Mouse (Mus musculus) heart, adult 11 months (tissue): ENCODE measurements around the gene E130114P18Rik.

Experiments used
- DNase-seq: peaks from one replicate; pipeline ENCODE4 v3.0.0; 2022

E130114P18Rik gene

DNA sequence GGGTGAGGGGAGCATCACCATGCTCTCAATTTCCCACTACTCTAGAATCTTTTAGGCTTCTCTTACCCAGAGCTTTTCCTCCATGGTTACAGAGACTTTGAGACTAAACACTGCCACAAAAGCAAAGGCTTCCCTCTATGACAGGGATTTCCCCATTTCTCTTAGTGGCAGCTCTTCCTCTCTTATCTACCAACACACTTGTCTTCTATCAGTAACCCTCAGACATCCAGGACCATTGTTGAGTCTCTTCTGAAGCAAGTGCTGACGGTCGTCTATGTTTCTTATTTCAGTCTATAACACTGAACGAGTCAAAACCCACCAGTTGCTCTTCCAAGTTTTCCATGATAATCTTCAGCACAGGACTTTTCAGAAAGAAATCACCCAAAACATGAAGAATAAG lies 137.5 kb downstream of the E130114P18Rik start:
- no peak for DNase-seq

DNA sequence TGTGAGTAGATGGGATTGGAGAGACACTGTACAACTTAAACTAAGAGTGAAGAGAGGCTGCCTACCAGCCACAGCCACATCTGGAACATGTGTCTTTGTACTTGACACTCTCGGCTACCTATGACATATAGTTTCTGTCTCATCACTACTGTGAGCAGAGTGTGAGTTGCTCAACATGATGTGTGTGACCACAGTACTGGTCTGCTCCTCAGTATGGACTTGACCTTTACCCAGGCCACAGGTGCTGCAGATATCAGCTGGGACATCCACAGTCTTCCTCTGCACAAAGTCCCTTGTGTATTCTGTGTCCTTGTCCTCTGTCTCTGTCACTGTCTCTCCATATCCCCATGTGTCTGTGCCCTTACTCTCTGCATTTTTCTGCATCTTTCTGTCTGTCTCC lies 141.3 kb downstream of the E130114P18Rik start:
- no peak for DNase-seq

DNA sequence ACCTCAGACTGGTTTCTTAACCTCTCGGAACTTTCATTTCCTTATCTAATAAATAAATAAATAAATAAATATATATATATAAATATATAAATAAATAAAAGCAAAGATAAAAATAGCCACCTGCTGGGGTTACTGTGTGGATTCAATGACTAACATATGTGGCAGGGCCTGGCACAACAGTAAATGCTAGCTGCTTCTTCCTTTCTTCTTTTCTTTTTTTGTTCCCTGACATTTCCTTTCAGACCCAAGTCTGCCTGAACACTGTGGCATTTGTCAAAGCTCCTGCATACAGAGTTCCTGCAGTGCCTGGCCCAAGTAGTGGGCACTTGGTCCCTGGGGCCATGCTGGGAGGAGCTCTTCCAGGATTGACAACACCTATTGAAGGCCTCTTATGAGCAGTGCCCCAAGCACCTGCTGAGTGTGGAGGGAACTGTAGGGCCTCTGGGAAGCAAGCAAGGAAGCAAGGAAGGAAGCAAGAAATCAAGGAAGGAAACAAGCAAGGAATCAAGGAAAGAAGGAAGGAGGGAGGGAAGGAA lies 142.1 kb downstream of the E130114P18Rik start:
- no peak for DNase-seq

DNA sequence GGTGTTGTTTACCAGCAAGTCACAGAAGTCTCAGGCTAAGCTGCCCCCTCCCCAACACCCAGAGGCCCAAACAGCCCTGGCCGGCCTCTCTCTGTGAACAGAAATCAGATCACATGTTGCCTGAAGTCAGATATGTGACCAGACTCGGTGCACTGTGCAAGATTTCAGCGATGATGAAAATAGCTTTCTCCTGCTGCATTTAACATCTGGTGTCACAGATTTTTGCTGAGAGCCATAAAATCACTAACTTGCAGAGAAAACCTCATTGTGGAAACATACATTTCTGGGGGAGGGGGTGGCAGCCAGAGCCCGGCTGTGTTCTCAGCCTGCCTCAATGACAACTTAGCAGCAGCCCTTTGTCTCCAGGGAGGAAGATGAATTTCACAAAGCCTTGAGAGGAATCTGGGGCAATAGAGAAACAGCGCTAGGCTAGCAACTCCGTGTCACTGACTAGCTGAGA lies 142.6 kb downstream of the E130114P18Rik start:
- no peak for DNase-seq

GRCm38 (mm10) chr4:97628881-97629605 lies 148.8 kb downstream of the E130114P18Rik start:
- no peak for DNase-seq

GRCm38 (mm10) chr4:97626002-97626720 lies 151.7 kb downstream of the E130114P18Rik start:
- DNase-seq: peak; percentile 81

- DNase-seq: no peak
Measured at GRCm38 (mm10) chr4:97623165-97623564, 154.7 kb downstream of the E130114P18Rik start.

DNA sequence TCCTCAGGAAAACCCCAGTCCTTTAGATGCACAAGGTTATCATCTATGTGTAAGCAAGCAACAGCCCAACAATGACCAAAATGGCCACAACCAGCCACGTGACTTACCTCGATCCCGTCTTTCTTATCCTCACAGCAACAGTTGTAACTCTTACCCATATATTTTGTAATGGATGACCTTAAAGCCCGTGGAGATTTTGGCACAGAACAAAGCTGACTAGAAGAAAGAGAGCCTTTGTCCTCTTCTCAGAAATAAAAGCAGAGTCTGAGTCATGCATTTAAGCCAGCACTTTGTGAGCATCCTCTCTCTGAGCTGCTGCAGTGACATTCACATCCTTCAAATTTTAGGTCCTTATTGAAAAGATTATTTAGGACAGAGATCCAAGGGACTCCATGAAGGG lies 156.1 kb downstream of the E130114P18Rik start:
- no peak for DNase-seq

GRCm38 (mm10) chr4:97620409-97620808 lies 157.5 kb downstream of the E130114P18Rik start:
- no peak for DNase-seq

- DNase-seq: peak; percentile 91
Measured at GRCm38 (mm10) chr4:97618668-97619373, 159.1 kb downstream of the E130114P18Rik start.

DNA sequence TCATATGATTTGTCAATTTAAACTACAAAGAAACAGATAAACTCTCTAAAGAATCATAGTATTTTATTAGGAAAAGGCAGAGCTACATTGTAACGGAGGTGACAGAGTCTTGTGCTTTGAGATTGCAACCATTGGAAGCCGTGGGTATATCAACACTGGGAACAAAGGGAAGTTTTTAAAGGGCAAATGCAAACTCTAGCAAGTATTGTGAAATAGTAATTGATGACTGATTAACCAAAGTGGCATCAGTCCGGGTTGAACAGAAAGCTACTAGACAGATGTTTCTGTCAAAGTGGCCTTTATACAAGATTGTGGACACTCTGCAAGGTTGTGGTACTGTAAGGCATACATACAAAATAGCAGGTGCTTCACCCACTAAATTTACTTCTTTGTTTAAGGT lies 162.8 kb downstream of the E130114P18Rik start:
- no peak for DNase-seq

DNA sequence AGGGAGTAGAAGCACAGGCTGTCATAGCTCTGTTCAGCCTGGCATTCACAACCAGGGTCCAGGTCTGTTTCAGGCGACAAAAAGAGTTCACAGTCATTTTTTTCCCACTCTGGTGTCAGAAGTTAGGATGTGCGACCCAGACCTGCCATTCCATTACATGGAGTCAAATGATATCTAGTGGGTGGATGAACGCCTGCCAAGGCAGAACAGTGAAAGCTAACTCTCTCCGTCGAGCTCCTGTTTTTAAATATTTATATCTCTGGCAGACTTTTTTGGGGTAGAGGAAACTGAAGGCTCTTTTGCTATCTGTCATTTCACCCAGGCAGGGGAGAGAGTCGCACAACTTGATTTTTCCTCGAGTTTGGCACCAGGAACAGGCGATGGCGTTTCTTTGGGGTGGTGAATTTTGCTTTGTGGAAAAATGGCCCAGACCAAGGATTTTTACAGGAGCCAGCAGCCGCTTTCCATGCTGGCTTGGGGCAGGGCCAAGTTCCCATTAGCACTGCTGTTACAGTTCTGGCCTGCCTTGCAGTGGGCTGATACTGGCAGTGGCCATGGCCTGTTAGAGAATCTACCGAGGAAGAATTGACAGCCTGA lies 166.5 kb downstream of the E130114P18Rik start:
- DNase-seq: peak; percentile 96

DNA sequence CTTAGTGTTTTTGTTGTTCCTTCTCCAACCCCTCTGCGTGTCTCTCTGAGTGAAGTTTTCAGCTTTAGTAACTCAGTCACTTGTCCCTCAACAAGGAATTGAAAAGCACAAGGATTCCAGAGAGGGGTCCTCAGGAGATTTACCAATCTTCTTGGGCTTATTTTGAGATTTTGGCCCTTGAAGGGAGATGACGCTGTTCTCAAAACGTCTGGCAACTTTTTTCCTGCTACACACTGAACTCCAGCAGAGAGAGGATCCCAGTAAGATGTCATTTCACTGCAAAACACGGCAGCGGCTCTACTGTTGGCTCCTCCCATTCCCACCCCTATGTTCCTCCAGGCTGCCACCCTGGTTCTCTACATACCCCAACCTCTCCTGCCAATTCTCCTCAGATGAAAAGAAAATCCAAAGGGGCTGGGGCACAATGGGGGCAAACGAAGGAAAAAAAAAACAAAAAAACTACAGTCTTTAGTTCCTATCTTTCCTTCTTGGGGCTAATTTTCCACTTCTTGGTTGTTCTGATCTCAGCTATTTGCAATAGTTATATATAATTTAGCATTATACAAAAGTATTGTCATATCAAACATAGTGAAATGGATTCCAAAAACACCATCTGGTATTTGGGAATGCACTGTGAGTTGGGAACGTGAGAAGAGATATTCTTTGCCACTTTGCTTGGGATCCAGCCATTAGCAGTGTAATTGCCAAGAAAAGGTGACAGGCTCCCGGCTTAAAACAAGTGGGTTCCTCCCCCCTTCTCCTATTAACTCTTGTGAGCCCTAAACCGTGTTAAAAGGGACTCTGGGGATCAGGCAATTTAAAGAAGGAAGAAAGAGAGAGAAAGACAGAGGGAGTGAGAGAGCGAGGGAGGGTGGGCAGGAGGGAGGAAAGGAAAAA lies 167.8 kb downstream of the E130114P18Rik start:
- DNase-seq: peak; percentile 92

DNA sequence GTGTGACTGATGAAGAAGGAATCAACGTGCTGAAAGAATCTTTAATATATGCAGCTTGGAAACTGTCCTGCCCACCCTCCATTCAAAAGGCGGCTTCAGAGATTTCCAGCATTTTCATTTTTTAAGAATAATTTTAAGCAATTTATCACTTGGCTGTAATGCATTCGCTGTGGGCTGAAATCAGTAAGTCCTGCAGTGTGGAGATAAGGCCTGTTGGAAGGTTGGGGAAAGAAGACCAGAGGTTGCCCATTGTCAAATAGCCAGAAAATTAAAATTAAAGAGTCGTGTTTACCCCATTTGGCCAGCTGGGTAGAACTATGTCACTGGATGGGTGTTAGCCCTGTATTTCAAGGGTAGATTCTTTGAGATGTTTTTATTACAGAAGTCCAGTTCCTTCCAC lies 168.5 kb downstream of the E130114P18Rik start:
- no peak for DNase-seq

GRCm38 (mm10) chr4:97608728-97609127 lies 169.2 kb downstream of the E130114P18Rik start:
- no peak for DNase-seq

GRCm38 (mm10) chr4:97608134-97608533 lies 169.7 kb downstream of the E130114P18Rik start:
- DNase-seq: no peak

- DNase-seq: no peak
Measured at GRCm38 (mm10) chr4:97607169-97607568, 170.7 kb downstream of the E130114P18Rik start.

- DNase-seq: no peak
Measured at GRCm38 (mm10) chr4:97606524-97606923, 171.4 kb downstream of the E130114P18Rik start.

DNA sequence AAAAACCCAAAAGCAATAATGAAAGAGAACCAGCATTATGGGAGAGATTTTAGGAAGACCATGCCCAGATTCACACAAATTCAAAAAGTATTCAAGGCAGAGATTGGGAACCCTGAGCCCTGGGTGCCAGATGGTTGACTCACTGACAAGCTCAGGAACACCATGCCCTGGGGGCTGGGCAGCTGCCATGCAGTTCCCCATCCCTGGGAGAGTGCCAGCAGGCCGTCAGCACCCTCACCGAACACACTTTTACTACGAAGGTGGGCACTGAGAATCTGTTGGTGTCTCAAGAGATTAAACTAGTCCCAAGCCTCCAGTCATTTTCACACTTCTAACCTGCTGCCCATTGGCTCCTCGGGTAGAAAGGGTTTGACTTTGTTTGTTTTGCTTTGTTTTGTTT lies 175.3 kb downstream of the E130114P18Rik start:
- peak; percentile 90 for DNase-seq

- DNase-seq: no peak
Measured at GRCm38 (mm10) chr4:97600875-97601835, 176.7 kb downstream of the E130114P18Rik start.

- no peak for DNase-seq
Measured at GRCm38 (mm10) chr4:97597443-97597842, 180.4 kb downstream of the E130114P18Rik start.
